Mouse (Mus musculus): ENCODE results near the gene App. TPM values are rescaled to one million over a fixed set of nuclear protein-coding genes. Genes with fewer than 3 reads are reported as not detected.

The App gene
- polyA plus RNA-seq, 2 experiments from 2014 or later: 0.07 to 0.22 TPM

- no peak for ATAC-seq
Measured at GRCm38 (mm10) chr16:85149509-85149871, 24.1 kb downstream of the App start.

- ATAC-seq: no peak
Measured at GRCm38 (mm10) chr16:85148615-85149508, 24.7 kb downstream of the App start.

DNA sequence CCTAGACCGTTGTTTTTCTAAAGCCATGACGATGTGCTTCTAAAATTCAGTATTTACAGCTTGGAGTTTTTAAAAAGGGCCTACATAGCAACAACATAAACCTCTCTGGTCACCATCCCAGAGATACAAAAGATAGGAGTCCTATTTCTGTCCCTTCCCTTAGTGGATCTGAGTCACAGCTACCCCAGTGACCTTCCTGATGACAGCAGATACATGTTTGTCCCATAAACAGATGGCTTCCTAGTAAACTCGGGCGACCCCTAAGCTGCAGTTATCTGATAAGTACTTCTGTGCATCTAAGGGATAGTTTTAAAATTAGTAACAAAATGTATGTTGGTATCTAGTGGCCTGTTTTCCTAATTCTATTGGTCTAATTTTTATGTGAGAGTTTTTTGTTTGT, 26.1 kb downstream of the App start:
- no peak for ATAC-seq

DNA sequence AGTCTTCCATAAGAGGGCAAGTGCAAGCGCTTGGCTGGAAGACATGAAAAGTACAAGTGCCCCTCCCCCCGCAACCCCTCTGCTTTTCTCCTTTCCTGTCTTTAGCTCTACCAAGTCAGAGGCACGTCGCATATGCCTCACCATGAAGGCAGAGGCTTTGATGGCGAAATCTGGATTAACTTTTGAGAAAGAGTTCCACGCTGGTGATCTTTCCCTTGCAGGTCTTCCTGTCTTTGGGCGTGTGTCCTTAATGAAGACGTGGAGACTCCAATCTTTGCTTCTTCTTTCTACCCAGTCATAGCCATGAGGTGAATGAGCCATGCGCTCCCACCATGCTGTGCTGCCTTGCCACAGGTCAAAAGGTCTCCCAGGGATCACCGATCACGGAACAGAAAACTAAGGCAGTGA, 27.8 kb downstream of the App start:
- no peak for ATAC-seq

DNA sequence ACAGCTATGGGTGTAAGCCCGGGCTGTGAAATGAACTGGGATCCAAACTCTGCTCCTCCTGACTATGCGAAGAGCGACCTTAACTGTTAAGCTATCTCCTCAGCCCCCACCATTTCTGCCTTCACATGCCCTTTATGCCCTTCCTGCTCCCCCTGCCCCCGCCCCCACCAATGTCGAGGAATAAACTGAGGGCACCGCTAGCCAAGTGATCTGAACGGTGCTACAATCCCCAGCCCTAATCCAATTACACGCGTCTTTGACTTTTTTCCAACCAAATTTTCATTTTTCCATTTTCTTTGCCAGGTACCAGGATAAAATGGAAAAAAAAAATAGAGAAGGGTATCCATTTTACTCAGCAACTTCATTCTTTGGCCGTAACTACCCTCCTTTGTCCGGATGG, 28.2 kb downstream of the App start:
- no peak for ATAC-seq

DNA sequence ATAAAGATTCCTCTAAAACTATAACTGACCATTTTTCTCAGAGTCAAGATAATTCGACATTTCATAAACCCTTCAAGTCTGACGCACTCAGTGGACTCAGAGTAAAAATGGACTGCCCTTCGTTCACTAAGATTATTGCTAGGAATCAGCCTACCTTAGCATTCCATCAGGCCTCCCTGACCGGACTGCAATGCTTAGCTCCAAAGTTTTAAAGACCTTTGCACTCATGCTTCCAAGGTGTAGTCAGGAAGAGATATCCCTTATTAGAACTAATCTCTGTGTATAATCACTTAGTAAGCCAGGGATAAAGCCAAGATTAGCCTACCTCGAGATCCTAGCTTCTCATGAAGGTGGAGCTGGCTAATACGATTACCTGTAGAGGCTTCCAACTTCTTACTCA, 29.2 kb downstream of the App start:
- ATAC-seq: no peak

GRCm38 (mm10) chr16:85143863-85144262, 29.7 kb downstream of the App start:
- no peak for ATAC-seq

- ATAC-seq: no peak
Measured at GRCm38 (mm10) chr16:85143188-85143587, 30.4 kb downstream of the App start.

DNA sequence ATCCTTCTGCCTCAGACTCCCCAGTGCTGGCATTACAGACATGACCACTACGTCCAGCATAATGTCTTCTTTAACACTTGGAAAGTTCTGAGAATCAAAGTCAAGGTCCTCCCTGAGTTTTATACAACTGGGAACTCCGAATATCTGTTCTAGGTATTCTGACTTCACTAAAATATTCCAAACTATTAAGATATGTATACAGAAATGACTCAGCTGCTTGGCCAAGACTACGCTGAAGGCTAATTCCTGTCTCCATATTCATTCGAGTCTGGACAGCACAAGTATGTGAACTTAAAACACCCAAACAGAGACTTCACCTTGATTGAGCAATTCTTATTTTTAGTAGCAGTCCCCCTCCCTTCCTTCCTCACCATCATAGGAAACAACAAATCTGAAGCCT, 32.2 kb downstream of the App start:
- no peak for ATAC-seq

DNA sequence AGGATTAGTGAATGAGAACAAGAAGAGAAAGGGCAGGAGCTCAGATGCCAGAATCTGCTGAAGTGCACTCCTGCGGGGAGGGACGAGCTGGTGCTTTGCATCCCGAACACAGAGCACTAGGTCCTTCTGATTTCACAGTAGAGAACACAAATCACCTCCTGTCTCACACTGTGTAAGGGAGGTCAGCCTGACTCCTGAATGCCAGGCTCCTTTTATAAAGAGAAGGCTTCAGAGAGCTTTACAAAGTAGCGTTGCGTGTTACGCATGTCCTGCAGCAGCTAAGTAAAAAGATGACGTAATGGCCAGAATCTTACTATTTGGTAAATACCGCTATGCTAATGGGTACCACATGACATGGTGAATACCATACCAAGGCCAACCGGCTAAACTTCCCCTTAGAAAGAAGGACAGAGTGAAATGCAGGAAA, 34.4 kb downstream of the App start:
- no peak for ATAC-seq

GRCm38 (mm10) chr16:85137348-85137747, 36.2 kb downstream of the App start:
- no peak for ATAC-seq

DNA sequence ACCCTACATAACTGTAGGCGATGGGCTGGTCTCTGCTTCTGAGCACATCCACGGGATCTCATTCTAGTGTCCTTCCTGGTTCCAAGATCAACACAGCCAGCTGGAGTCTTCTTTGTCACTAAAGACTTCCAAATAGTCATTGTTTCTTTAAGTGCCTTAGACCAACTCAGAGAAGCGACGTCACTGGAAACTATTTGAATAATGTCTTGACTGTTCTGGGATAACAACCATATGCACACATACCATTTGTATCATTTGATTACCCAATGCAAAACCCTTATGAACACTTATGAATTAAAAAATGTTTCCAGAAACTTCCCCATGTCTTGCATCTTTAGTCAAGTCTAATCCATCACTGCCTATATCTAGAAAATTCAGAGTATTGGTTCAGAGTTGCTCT, 37.5 kb downstream of the App start:
- no peak for ATAC-seq

- ATAC-seq: no peak
Measured at GRCm38 (mm10) chr16:85133468-85133881, 40.1 kb downstream of the App start.

GRCm38 (mm10) chr16:85133057-85133456, 40.5 kb downstream of the App start:
- ATAC-seq: no peak

GRCm38 (mm10) chr16:85132182-85132581, 41.4 kb downstream of the App start:
- ATAC-seq: no peak

- ATAC-seq: no peak
Measured at GRCm38 (mm10) chr16:85130861-85131556, 42.6 kb downstream of the App start.

DNA sequence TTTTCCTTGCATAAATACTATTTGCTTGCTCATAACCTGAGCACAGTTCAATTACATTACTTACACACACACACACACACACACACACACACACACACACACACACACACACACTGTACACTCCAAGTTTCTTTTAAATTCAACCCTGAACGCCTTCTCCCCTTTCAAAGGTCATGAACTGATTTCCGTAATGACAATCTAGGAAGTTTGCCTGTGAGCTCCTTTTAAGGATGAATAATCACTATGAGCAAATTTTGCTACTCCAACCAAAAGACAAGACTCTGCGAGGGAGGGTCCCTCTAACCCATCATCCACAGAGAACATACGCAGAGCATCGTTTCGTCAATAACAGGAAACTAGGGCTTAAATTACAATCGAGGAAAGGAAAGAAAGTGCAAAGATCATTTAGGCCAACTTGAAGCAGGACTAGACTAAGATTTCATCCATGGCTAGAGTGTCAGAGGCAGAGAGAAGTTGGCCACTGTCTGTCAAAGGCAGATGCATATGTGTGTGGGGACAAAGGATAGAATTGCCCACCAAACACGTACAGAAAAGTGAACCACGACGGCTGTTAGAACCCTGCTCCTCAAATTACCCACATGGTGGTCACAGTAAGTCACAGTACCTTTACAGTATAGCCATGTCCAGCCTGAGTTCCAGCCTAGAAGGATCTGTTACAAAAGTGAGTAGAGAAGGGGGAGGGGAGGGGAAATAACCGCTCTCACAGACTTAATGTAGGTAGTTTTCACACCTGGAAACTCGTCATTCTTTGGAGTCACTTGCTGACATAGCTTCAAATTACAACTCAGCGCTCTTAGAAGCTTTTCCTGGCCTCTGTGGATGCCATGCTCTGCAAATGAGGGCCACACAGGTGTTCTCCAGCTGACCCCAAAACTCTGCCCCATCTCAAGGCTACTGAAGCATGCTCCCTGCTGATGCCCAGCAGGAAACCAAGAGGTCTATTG, 44.6 kb downstream of the App start:
- no peak for ATAC-seq

GRCm38 (mm10) chr16:85128347-85128664, 45.3 kb downstream of the App start:
- no peak for ATAC-seq

DNA sequence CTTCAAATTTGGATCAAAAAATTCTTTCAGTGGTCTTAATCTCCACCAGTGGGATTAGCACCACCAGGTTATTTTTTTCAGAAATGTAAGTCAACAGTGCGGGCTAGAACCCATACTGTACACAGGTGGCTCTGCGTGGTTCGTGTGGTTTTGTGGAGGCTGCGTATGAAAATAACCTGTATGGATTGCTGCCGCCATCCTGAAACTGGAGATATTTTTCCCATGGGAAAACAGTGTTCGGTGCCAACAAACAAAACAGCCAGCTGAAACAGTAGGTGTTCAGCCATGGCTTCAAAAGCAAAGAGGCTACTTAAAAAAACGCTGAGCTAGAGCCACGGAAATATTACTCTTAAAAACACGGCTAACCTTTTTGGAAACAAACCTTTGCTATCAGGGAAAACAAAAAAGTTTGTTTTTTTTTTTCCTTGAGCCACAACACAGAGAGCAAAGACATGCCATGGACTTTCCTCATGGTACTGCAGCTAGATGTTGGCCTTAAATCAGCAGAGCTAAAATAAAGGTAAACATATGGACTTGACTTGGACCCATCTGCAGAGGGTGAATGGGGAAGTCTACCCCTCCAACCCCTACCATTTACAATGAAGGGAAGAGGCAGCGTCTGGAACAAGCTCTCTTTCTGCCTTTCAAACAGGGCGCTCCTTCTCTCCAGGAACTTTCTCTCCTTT, 45.8 kb downstream of the App start:
- ATAC-seq: no peak

GRCm38 (mm10) chr16:85124649-85125048, 48.9 kb downstream of the App start:
- ATAC-seq: no peak

GRCm38 (mm10) chr16:85121983-85122382, 51.6 kb downstream of the App start:
- ATAC-seq: no peak

DNA sequence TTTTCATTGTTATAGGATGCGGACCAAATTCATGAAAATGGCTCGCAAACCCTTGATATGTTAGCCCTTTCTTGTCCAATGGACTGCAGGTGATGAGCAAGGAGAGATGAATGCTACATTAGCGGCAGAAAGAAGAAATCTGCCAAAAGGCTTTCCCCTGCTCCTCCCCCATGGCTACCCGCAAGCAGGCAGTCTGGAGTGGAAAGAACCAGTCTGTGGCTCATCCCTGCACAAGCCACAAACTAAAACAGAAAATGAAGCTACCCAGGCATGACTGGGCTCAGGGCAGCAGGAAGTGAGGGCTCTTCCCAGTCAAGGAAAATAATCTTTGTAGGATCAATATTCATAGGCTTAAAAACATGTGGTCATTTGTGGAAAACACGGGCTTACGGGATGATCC, 54.6 kb downstream of the App start:
- ATAC-seq: no peak

Measured in activated CD4-positive, CD25-positive, alpha-beta regulatory T cell, adult 4 months (primary cell).